ENCODE assay signal across 15 mouse cellular contexts in the genomic region with DNA sequence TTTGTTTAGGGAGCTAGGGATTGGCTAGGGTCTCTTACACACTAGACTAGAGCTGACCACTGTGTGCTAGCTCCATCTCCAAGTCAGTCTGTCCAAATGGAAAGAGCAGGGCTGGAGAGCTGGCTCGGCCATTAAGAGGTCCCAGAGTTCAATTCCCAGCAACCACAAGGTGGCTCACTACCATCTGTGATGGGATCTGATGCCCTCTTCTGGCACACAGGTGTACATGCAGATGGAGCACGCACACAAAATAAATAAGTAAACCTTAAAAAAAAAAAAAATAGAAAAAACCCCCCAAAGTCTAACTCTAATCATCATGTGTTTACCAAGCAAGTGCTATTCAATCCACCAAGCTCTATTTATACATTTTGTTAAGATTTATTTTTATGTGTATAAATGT. TPM values are rescaled to one million over a fixed set of nuclear protein-coding genes. Genes with fewer than 3 reads are reported as not detected.
DNase-seq lines count a peak whose midpoint lies in the region; ATAC-seq and TF ChIP-seq lines count a peak whose summit lies in the region.
"Had no signal": no experiment of that assay in that cellular context is flagged by ENCODE, and none has a peak within 500 bp of the region (broad histone marks: within the 10 kb centered on the region; RNA-seq: fewer than 3 reads in every experiment).

No protein-coding gene starts in this region.

- no peak overlapping the region for H3K9ac ChIP-seq in kidney, postnatal 0 days (ENCODE audit: low read depth, low read length)
- H3K9ac ChIP-seq: heart, embryonic 15.5 days; neural tube, embryonic 13.5 days had no signal

- H3K4me3 ChIP-seq in kidney, postnatal 0 days (replicated peaks; ENCODE audit: low read depth, low read length): no peak overlapping the region
- no peak overlapping the region for H3K4me3 ChIP-seq in cortical plate, adult 2 months (ENCODE audit: insufficient read depth, low read length)
- H3K4me3 ChIP-seq: heart, embryonic 15.5 days; neural tube, embryonic 13.5 days had no signal

- no peak overlapping the region for H3K4me2 ChIP-seq in kidney, postnatal 0 days (ENCODE audit: low read length)
- H3K4me2 ChIP-seq: heart, embryonic 15.5 days; neural tube, embryonic 13.5 days had no signal

- WGBS in kidney, postnatal 0 days: 94% methylated on average over 2 of the region's 2 CpGs

- H3K36me3 ChIP-seq in kidney, postnatal 0 days (ENCODE audit: insufficient read depth, low read length): 0 out of 2 replicates have a peak, but pooled peaks cover 3% of the 10 kb centered on the region
- H3K36me3 ChIP-seq: heart, embryonic 15.5 days had no signal

- no peak for ATAC-seq in kidney, postnatal 0 days (replicated peaks; ENCODE audit: low FRiP score, low read depth)

- peak; percentile 50 for TF ChIP-seq CTCF in kidney, postnatal 0 days (IDR thresholded peaks at IDR 0.05; ENCODE audit: low read depth)
- TF ChIP-seq CTCF in cortical plate, adult 2 months (IDR thresholded peaks at IDR 0.05; ENCODE audit: extremely low read depth, insufficient read depth, low read length): 0 out of 2 replicates have a peak, but pooled peaks have one; percentile 4

- intact Hi-C loops in heart, postnatal 25 days (cut with DNase I): loop anchor here (5.0 to 10.0 kb wide), 2 partner anchors 37 to 245 kb away; no protein-coding TSS in a partner anchor

- TF ChIP-seq POLR2A in cortical plate, adult 2 months (IDR thresholded peaks at IDR 0.05; ENCODE audit: extremely low read depth, insufficient read depth, low read length): no peak

- H3K27me3 ChIP-seq in kidney, postnatal 0 days (ENCODE audit: insufficient read depth, low read length): no peaks in the 10 kb centered on the region
- H3K27me3 ChIP-seq: heart, embryonic 15.5 days; neural tube, embryonic 13.5 days had no signal

- H3K27ac ChIP-seq in kidney, postnatal 0 days: no peak overlapping the region
- H3K27ac ChIP-seq in cortical plate, adult 2 months (ENCODE audit: insufficient read depth, low read length): no peak overlapping the region
- H3K27ac ChIP-seq: heart, embryonic 15.5 days; neural tube, embryonic 13.5 days had no signal

- no peaks in the 10 kb centered on the region for H3K9me3 ChIP-seq in kidney, postnatal 0 days (replicated peaks; ENCODE audit: low read length)
- H3K9me3 ChIP-seq: heart, embryonic 15.5 days; neural tube, embryonic 13.5 days had no signal

- no peak for DNase-seq in kidney, postnatal 0 days (ENCODE audit: low spot score)
- no peak for DNase-seq in kidney, postnatal 36 days
- DNase-seq in 3T3-L1 (ENCODE audit: low read depth, low spot score): peak; percentile 32
- DNase-seq in CD4-positive helper T cell, adult 2 months (ENCODE audit: low read depth, low spot score): peak; percentile 33
- no peak for DNase-seq in heart, postnatal 25 days (ENCODE audit: low spot score)
- DNase-seq in heart, adult 9 months (ENCODE audit: low spot score in 2 of 2): no peak
- DNase-seq: adrenal gland, postnatal 14 days; cerebellum, adult 11-12 months; gastrocnemius, postnatal 10 days; lung, postnatal 10 days; midbrain, embryonic 14.5 days; right cerebral cortex, adult 18-20 months had no signal

- no peaks in the 10 kb centered on the region for H3K4me1 ChIP-seq in kidney, postnatal 0 days (replicated peaks; ENCODE audit: insufficient read depth, low read length)
- H3K4me1 ChIP-seq in cortical plate, adult 2 months (ENCODE audit: control insufficient read depth, insufficient read depth, low read length): no peaks in the 10 kb centered on the region
- H3K4me1 ChIP-seq: neural tube, embryonic 13.5 days had no signal

RNA-seq across cellular contexts. Expression of a gene that starts 9.4 kb away (rescaled TPM):
- polyA plus RNA-seq in kidney, postnatal 0 days (2015; fragmentation: Nextera tagmentation; extraction: Ambion mirVana): 0.51 and 0.58 TPM in 2 replicates
- 1.2 and 1.4 TPM in 2 replicates for polyA plus RNA-seq in cortical plate, adult 2 months (2012; rRNA removed)
- total RNA-seq in heart, postnatal 25 days (2021): not detected
- total RNA-seq: adrenal gland, postnatal 14 days had no signal

RNA-seq across cellular contexts. Expression of a gene that starts 14.0 kb away (rescaled TPM):
- 17.3 and 17.7 TPM in 2 replicates for polyA plus RNA-seq in kidney, postnatal 0 days (2015; fragmentation: Nextera tagmentation; extraction: Ambion mirVana)
- polyA plus RNA-seq in cortical plate, adult 2 months (2012; rRNA removed): 10.6 and 11.8 TPM in 2 replicates
- 1 to 10 TPM; 1.5 to 2.1 TPM for total RNA-seq in heart, postnatal 25 days (2021)

RNA-seq across cellular contexts. Expression of a gene that starts 20.8 kb away (rescaled TPM):
- polyA plus RNA-seq in kidney, postnatal 0 days (2015; fragmentation: Nextera tagmentation; extraction: Ambion mirVana): 264 and 266 TPM in 2 replicates
- polyA plus RNA-seq in cortical plate, adult 2 months (2012; rRNA removed): 208 and 226 TPM in 2 replicates
- 100 to 1,000 TPM; 123 to 129 TPM for total RNA-seq in heart, postnatal 25 days (2021)

RNA-seq across cellular contexts. Expression of a gene that starts 43.1 kb away (rescaled TPM):
- 15.1 and 15.8 TPM in 2 replicates for polyA plus RNA-seq in kidney, postnatal 0 days (2015; fragmentation: Nextera tagmentation; extraction: Ambion mirVana)
- polyA plus RNA-seq in cortical plate, adult 2 months (2012; rRNA removed): 3.3 and 3.4 TPM in 2 replicates
- 1 to 10 TPM; 2.9 to 3.1 TPM for total RNA-seq in heart, postnatal 25 days (2021)

Comparison
In these comparisons a context has a peak if more than half of its experiments do, and no peak if none do; other contexts are left out.
1. DNase-seq: peak in 3T3-L1 (single experiment) and CD4-positive helper T cell, adult 2 months (single experiment); none in kidney, postnatal 0 days (single experiment), kidney, postnatal 36 days (0 of 2), heart, postnatal 25 days (single experiment) and heart, adult 9 months (0 of 2).